Mouse (Mus musculus): ENCODE results near the gene Ptprm. TPM values are rescaled to one million over a fixed set of nuclear protein-coding genes. Genes with fewer than 3 reads are reported as not detected.

Gene Ptprm
- polyA plus RNA-seq, 1 experiment = 4.6 TPM

DNA sequence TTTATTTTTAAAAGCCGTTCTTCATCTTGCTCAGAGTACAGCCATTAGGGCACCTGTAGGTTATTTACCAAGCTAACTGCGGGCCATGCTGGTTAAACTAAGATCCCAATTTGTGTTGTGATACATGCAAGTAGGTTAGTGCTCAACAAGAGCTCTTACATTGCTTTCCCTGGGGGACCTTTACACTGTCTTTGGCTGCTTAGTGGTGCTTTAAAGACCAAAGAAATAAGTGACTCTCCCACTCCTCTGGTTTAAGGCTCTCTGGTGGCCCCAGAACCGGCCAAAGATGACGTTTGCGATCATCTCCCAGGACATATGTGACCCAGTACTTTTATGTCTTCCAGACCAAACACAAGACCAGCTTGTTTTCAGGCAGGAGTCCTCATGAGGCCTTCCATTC is 994 bp upstream of the Ptprm start:
- H3K4me1 ChIP-seq (ENCODE audit: control insufficient read depth, insufficient read depth, low read length) = peaks cover 20% of the 10 kb centered on the region
- H3K4me3 ChIP-seq (ENCODE audit: control insufficient read depth, low read depth, low read length) = no peak overlapping the region
- no peaks in the 10 kb centered on the region for H3K36me3 ChIP-seq (ENCODE audit: control insufficient read depth, insufficient read depth, low read length)
- TF ChIP-seq CTCF (IDR thresholded peaks at IDR 0.05; ENCODE audit: control insufficient read depth, insufficient read depth, insufficient replicate concordance, low read depth, low read length) = no peak
- no peak for TF ChIP-seq POLR2A (IDR thresholded peaks at IDR 0.05; ENCODE audit: control insufficient read depth, low read depth, low read length)
- H3K27me3 ChIP-seq (ENCODE audit: control insufficient read depth, insufficient read depth, low read length) = no peaks in the 10 kb centered on the region
- no peak overlapping the region for H3K27ac ChIP-seq (ENCODE audit: control insufficient read depth, insufficient read depth, low read depth, low read length)

DNA sequence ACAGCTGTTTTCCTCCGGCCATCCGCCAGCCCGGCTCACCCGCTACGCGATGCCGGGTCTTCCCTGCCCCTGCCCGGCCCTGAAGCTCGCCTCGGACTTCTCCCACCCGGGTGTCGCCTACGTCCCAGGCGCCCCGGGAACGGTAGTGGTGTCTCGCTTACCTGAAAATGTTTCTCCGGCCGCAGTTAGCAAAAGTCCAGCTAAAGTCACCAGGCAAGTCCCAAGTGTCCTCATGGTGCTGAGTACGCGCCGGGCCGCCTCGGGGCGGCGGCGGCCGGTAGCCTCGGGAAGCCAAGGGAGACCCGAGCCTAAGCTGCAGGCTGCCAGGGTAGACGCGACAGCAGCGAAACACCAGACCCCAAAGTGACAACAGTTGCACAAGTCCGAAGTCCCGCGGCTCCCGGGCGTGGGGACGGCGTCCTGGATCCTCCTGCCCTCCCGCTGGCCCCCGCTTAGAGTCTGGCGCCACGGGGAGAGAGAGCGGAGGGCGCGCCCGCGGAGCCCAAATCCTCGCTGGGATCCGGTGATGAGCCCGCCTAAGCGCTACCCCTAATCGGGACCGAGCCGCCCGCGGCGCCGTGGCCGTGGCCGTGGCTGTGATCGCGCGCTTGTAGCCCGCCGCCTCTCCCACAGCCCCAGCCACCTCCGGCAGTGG is 334 bp downstream of the Ptprm start:
- H3K36me3 ChIP-seq (ENCODE audit: control insufficient read depth, insufficient read depth, low read length) = no peaks in the 10 kb centered on the region
- no peak overlapping the region for H3K27ac ChIP-seq (ENCODE audit: control insufficient read depth, insufficient read depth, low read depth, low read length)
- H3K4me1 ChIP-seq (ENCODE audit: control insufficient read depth, insufficient read depth, low read length) = peaks cover 20% of the 10 kb centered on the region
- no peak for TF ChIP-seq CTCF (IDR thresholded peaks at IDR 0.05; ENCODE audit: control insufficient read depth, insufficient read depth, insufficient replicate concordance, low read depth, low read length)
- no peak for TF ChIP-seq POLR2A (IDR thresholded peaks at IDR 0.05; ENCODE audit: control insufficient read depth, low read depth, low read length)
- H3K4me3 ChIP-seq (ENCODE audit: control insufficient read depth, low read depth, low read length) = peak overlapping the region; percentile 84
- no peaks in the 10 kb centered on the region for H3K27me3 ChIP-seq (ENCODE audit: control insufficient read depth, insufficient read depth, low read length)

DNA sequence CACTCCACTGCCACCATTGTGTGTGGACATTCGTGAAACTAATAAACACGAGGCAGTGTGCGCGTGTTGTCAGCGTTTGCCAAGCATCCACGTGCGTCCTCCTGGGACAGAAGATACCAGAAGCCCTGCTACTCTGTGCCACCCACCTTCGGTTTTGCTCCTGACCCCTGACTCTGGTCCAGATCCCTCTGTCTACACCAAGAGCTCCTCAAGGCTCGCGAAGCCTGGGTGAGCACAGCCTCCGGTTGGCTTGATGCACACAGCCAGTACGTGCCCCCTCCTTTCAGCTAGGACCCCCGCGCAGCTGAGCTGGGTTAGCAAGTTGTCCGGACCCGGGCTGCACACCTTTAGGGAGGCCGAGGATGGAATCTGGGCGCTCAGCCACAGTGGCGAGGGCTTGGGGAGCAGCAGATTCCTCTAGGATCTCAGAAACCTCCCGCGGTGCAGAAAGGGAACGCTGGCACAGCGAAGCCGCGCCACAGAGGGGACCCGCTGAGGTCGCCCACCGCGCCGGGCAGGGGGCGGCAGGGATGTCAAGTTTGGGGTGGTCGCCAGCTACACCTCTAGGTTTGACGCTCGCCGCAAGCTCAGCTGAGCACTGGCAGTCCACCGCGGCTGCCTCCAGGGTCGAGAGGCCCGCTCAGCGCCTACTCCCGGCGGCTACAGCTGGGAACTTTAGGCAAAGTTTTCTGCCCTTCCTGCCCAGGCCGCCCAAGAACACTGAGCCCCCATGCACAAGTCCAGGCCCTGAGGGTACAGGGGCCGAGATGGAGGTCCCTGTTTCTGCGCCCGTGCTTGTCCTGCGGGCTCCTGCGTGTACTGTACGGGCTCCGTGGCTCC is 1.1 kb downstream of the Ptprm start:
- H3K27me3 ChIP-seq (ENCODE audit: control insufficient read depth, insufficient read depth, low read length) = no peaks in the 10 kb centered on the region
- peaks cover 20% of the 10 kb centered on the region for H3K4me1 ChIP-seq (ENCODE audit: control insufficient read depth, insufficient read depth, low read length)
- no peak overlapping the region for H3K27ac ChIP-seq (ENCODE audit: control insufficient read depth, insufficient read depth, low read depth, low read length)
- TF ChIP-seq POLR2A (IDR thresholded peaks at IDR 0.05; ENCODE audit: control insufficient read depth, low read depth, low read length) (no peak), CTCF (IDR thresholded peaks at IDR 0.05; ENCODE audit: control insufficient read depth, insufficient read depth, insufficient replicate concordance, low read depth, low read length) (no peak)
- H3K4me3 ChIP-seq (ENCODE audit: control insufficient read depth, low read depth, low read length) = peak overlapping the region; percentile 84
- no peaks in the 10 kb centered on the region for H3K36me3 ChIP-seq (ENCODE audit: control insufficient read depth, insufficient read depth, low read length)

DNA sequence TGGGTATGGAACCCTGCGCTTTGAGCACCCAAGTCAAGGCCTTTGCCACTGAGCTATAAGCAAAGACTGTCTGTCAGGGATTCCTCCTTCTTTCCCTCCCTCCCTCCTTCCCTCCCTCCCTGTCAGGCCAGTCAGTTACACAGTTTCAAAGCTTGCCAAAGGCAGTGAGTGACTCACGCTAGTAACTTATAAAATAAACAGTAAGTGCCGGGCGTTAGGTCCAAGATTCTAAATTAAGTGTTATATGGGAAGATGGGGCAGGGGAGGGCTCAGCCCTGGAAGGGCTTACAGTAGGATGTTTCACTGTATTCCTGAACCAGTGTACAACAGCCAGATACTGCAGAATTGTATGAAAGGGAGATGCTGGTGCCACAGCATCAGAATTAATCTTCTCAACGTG is 2.8 kb downstream of the Ptprm start:
- H3K27me3 ChIP-seq (ENCODE audit: control insufficient read depth, insufficient read depth, low read length) = no peaks in the 10 kb centered on the region
- no peak overlapping the region for H3K27ac ChIP-seq (ENCODE audit: control insufficient read depth, insufficient read depth, low read depth, low read length)
- TF ChIP-seq CTCF (IDR thresholded peaks at IDR 0.05; ENCODE audit: control insufficient read depth, insufficient read depth, insufficient replicate concordance, low read depth, low read length) (no peak), POLR2A (IDR thresholded peaks at IDR 0.05; ENCODE audit: control insufficient read depth, low read depth, low read length) (no peak)
- H3K4me1 ChIP-seq (ENCODE audit: control insufficient read depth, insufficient read depth, low read length) = peaks cover 20% of the 10 kb centered on the region
- no peaks in the 10 kb centered on the region for H3K36me3 ChIP-seq (ENCODE audit: control insufficient read depth, insufficient read depth, low read length)
- no peak overlapping the region for H3K4me3 ChIP-seq (ENCODE audit: control insufficient read depth, low read depth, low read length)

DNA sequence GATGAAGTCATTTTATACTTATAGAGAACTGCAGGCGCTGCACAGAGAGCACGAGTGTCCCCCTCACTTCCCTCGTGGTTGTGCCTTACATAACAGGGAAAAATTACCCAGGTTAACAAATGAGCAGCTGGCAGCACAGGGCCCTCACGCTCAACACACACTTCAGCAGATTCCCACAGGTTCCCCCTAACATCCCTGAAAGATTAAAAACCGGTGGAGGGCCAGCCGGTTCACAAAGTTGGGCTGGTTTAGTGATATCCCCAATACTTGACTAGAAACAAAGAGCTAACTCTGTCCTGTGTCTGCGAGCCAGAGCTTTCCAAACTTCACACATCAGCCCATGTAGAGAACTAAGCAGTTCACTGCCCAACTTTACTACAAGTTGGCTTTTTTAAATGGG is 3.7 kb downstream of the Ptprm start:
- no peaks in the 10 kb centered on the region for H3K27me3 ChIP-seq (ENCODE audit: control insufficient read depth, insufficient read depth, low read length)

DNA sequence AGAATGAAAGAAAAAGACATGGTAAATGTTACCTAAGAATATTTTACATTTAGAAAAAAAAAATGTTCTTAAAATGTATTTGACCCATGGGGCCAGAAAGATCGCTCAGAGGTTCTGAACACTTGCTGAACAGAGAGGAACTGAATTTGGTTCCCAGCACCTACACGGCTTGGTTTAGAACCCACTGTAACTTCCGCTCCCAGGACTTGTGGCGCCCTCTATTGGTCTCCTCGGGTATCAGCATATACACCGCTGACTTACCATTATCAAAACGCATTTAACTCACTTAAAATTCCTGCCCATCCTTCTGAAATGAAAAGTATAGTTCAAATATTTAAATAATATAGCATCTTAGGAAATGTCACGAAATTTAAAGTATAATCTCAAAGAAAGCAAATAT is 4.7 kb downstream of the Ptprm start:
- H3K27me3 ChIP-seq (ENCODE audit: control insufficient read depth, insufficient read depth, low read length) = no peaks in the 10 kb centered on the region
- no peak overlapping the region for H3K4me3 ChIP-seq (ENCODE audit: control insufficient read depth, low read depth, low read length)
- H3K36me3 ChIP-seq (ENCODE audit: control insufficient read depth, insufficient read depth, low read length) = no peaks in the 10 kb centered on the region
- peaks cover 17% of the 10 kb centered on the region for H3K4me1 ChIP-seq (ENCODE audit: control insufficient read depth, insufficient read depth, low read length)
- peak; percentile 57; the same call in 1 of the 2 replicates for TF ChIP-seq CTCF (IDR thresholded peaks at IDR 0.05; ENCODE audit: control insufficient read depth, insufficient read depth, insufficient replicate concordance, low read depth, low read length)
- no peak for TF ChIP-seq POLR2A (IDR thresholded peaks at IDR 0.05; ENCODE audit: control insufficient read depth, low read depth, low read length)
- H3K27ac ChIP-seq (ENCODE audit: control insufficient read depth, insufficient read depth, low read depth, low read length) = no peak overlapping the region

More for the DNA sequence above, 3.7 kb downstream of the Ptprm start:
- TF ChIP-seq CTCF (IDR thresholded peaks at IDR 0.05; ENCODE audit: control insufficient read depth, insufficient read depth, insufficient replicate concordance, low read depth, low read length) (no peak), POLR2A (IDR thresholded peaks at IDR 0.05; ENCODE audit: control insufficient read depth, low read depth, low read length) (no peak)
- peaks cover 20% of the 10 kb centered on the region for H3K4me1 ChIP-seq (ENCODE audit: control insufficient read depth, insufficient read depth, low read length)
- H3K36me3 ChIP-seq (ENCODE audit: control insufficient read depth, insufficient read depth, low read length) = no peaks in the 10 kb centered on the region
- no peak overlapping the region for H3K4me3 ChIP-seq (ENCODE audit: control insufficient read depth, low read depth, low read length)
- H3K27ac ChIP-seq (ENCODE audit: control insufficient read depth, insufficient read depth, low read depth, low read length) = no peak overlapping the region

DNA sequence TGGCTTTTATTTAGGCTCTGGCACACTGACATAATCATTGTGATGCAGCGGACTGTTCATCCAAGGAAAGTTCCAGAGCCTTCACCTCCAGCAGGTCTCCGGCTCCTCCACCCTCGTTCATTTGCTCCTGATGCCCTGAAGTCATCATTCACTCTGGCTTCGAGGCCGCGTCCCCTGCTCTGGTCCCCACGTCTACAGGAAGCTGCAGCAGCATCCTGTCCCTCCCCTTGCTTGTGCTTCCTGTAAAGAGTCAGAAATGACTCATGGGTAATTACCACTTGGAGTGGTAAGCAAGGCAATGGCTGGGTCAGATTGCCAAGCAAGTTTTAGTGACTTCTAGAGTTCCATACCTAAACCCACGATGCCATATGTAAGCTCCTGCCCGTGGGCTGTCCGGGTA is 7.3 kb downstream of the Ptprm start:
- Histone ChIP-seq H3K4me3 (ENCODE audit: control insufficient read depth, low read depth, low read length) (no peak overlapping the region), H3K4me1 (ENCODE audit: control insufficient read depth, insufficient read depth, low read length) (peaks cover 3% of the 10 kb centered on the region; the same call in 1 of the 2 replicates), H3K36me3 (ENCODE audit: control insufficient read depth, insufficient read depth, low read length) (no peaks in the 10 kb centered on the region), H3K27me3 (ENCODE audit: control insufficient read depth, insufficient read depth, low read length) (no peaks in the 10 kb centered on the region), H3K27ac (ENCODE audit: control insufficient read depth, insufficient read depth, low read depth, low read length) (no peak overlapping the region)
- TF ChIP-seq POLR2A (IDR thresholded peaks at IDR 0.05; ENCODE audit: control insufficient read depth, low read depth, low read length) = no peak
- TF ChIP-seq CTCF (IDR thresholded peaks at IDR 0.05; ENCODE audit: control insufficient read depth, insufficient read depth, insufficient replicate concordance, low read depth, low read length) = no peak
